Mouse (Mus musculus): Measurements from ENCODE around the gene Mogs.
A peak's percentile ranks its signal among the peaks of the same experiment; 100 is the strongest.

- no peak for TF ChIP-seq CTCF (IDR thresholded peaks at IDR 0.05; ENCODE audit: extremely low read depth, insufficient read depth, insufficient read length, insufficient replicate concordance)
- peak; percentile 26; the same call in 1 of the 2 replicates for TF ChIP-seq POLR2A (IDR thresholded peaks at IDR 0.05; ENCODE audit: low read depth, low read length)
Measured at GRCm38 (mm10) chr6:83124851-83125312, 9.6 kb downstream of the Mogs start.
